Mouse (Mus musculus) midbrain, embryonic 15.5 days (tissue): Measurements from ENCODE around the gene Eaf2. TPM values are rescaled to one million over a fixed set of nuclear protein-coding genes. Genes with fewer than 3 reads are reported as not detected.

ENCODE experiments used
- microRNA-seq: library from miRNA; unstranded; fragments of <30 nt; microRNA quantifications from one replicate; pipeline ENCODE4, GENCODE M21; 2016
- polyA plus RNA-seq: library from polyadenylated mRNA; unstranded; fragments of >200 nt; fragmentation: Nextera tagmentation; extraction: Ambion mirVana; gene quantifications from 2 replicates; pipeline ENCODE4 v1.2.1, GENCODE M21; 2015

Eaf2 gene
- polyA plus RNA-seq, 1 experiment from 2014 or later: 0.45 TPM

Small RNA genes lying within 50 kb of the gene (microRNA-seq; reads per million reads assigned to microRNA genes)
- not detected for gene Gm22617

Other genes starting within 250 kb of the Eaf2 start
- gene Cd86, start 208.9 kb downstream of the Eaf2 start, polyA plus RNA-seq: 2.1 and 2.7 TPM in 2 replicates
- 0.52 and 0.61 TPM in 2 replicates for gene Ildr1, start 181.0 kb downstream of the Eaf2 start, polyA plus RNA-seq
- gene Slc15a2, start 90.0 kb downstream of the Eaf2 start, polyA plus RNA-seq: 10.5 and 12.4 TPM in 2 replicates
- gene Iqcb1, start 46.6 kb downstream of the Eaf2 start, polyA plus RNA-seq: 61.8 and 66.4 TPM in 2 replicates
- gene Golgb1, start 137 bp upstream of the Eaf2 start, polyA plus RNA-seq: 79.4 and 84.8 TPM in 2 replicates
- gene Hcls1, start 60.0 kb upstream of the Eaf2 start, polyA plus RNA-seq: 2.1 and 2.5 TPM in 2 replicates
- gene Fbxo40, start 115.5 kb upstream of the Eaf2 start, polyA plus RNA-seq: 0.10 TPM in 1 of 2 replicates, not detected in the other
- gene Polq, start 136.8 kb upstream of the Eaf2 start, polyA plus RNA-seq: 3.2 and 3.3 TPM in 2 replicates